Comparison of ENCODE assay signal across 14 mouse cellular contexts in the genomic region with DNA sequence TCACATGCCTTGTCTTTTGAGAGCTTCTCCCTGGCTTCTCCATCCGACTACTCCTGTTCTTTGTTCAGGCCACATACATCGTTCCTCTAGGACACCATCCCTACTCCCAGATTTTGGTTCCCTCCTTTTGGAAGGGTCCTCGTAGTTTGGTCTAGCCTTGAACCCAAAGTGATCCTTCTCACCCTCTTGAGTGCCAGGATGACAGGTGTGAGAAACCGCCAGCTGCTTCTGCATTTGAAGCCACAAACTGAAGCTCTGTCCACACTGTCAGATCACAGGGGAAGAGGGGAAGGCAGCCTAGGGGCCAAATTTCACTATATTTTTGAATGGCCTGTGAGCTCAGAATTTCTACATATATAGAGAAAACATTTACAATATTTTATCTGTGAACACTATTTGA.
"Had no signal": no experiment of that assay in that cellular context is flagged by ENCODE, and none has a peak within 500 bp of the region (broad histone marks: within the 10 kb centered on the region; RNA-seq: fewer than 3 reads in every experiment).

No protein-coding gene starts in this region.

- DNase-seq: kidney, adult 11 months; kidney, postnatal 10 days; kidney, postnatal 4 days; left cerebral cortex, postnatal 4 days; lung, embryonic 14.5 days; lung, postnatal 10 days; lung, postnatal 4 days; right cerebral cortex, postnatal 14 days had no signal

- H3K9ac ChIP-seq: limb, embryonic 13.5 days; liver, embryonic 15.5 days; lung, embryonic 14.5 days; midbrain, embryonic 12.5 days; stomach, embryonic 15.5 days had no signal

- H3K27ac ChIP-seq: layer of hippocampus, adult 2 months; limb, embryonic 13.5 days; liver, embryonic 15.5 days; midbrain, embryonic 12.5 days; stomach, embryonic 15.5 days had no signal

- H3K27me3 ChIP-seq: limb, embryonic 13.5 days; liver, embryonic 15.5 days; midbrain, embryonic 12.5 days; stomach, embryonic 15.5 days had no signal

- H3K9me3 ChIP-seq: limb, embryonic 13.5 days; liver, embryonic 15.5 days; midbrain, embryonic 12.5 days; stomach, embryonic 15.5 days had no signal

- ATAC-seq: midbrain, embryonic 16.5 days had no signal

- H3K4me3 ChIP-seq: layer of hippocampus, adult 2 months; limb, embryonic 13.5 days; liver, embryonic 15.5 days; midbrain, embryonic 12.5 days; stomach, embryonic 15.5 days had no signal

- H3K4me1 ChIP-seq: limb, embryonic 13.5 days; midbrain, embryonic 12.5 days; stomach, embryonic 15.5 days had no signal

- H3K4me2 ChIP-seq: limb, embryonic 13.5 days; liver, embryonic 15.5 days; lung, embryonic 14.5 days; midbrain, embryonic 12.5 days; stomach, embryonic 15.5 days had no signal
